Mouse (Mus musculus) frontal cortex, postnatal 25 days (tissue): ENCODE results near the gene Exosc5.

ENCODE experiments used
- DNase-seq, 2 experiments: peaks; one replicate each; pipeline ENCODE4 v3.0.0; 2022; ENCODE audit warnings: low spot score in 2 of 2

Gene Exosc5

DNA sequence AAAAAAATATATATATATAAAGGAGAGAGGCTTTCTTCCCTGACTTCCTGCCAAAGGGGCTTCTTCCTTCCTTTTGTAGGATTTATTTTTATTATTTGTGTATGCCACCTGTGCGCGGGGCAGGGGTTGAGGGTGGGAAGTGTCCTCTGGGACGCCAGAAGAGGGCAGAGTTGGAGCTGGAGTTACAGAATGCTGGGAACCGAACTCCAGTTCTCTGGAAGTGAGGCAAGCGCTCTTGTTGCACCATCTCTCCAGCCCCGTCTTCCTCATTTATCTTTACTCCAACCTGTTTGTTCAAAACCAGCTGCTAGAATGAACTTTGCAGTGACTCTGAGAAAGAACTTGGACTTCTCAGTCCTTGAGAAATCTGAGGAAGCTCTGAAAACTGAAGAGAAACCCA is 21.0 kb downstream of the Exosc5 start:
- DNase-seq = no peak

DNA sequence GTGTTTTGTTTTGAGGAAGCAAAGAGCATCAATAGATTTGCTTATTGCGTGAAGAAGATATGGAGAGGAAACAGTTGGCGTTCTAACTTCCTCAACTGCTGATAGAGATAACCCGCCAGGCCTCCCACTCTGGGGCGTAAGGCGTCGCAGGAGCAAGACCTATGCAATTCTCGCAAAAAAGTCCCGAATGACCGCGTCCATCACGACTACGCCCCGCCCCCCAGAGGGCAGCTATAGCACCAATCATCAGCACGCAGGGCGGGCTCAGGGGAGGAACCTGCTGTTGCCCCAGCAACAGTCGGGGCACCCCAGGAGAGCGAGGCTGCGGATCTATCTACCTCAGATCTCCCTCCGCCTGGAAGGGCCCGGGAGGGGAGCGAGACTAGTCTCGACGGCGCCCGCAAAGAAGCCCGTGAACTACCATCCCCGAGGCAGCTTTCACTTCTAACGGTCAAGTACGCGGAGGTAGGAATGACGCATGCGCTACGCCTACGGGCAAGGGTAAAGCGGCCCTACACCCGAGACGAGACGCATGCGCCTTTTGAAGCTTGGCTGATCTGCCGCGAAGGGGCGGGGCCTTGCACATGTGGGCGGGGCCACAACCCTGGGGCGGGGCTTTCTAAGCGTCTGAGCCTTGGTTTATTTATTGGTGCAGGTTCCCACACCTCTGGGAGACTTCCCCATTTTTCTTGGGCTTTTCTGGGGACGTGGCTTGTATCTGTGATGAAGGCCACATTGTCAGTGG is 21.7 kb downstream of the Exosc5 start, which contains the start of gene B9d2:
Gene B9d2, plus strand, starts transcription at position 267 of the 745 bp plus-strand sequence.
- peak; percentile 93 to 94 for DNase-seq

DNA sequence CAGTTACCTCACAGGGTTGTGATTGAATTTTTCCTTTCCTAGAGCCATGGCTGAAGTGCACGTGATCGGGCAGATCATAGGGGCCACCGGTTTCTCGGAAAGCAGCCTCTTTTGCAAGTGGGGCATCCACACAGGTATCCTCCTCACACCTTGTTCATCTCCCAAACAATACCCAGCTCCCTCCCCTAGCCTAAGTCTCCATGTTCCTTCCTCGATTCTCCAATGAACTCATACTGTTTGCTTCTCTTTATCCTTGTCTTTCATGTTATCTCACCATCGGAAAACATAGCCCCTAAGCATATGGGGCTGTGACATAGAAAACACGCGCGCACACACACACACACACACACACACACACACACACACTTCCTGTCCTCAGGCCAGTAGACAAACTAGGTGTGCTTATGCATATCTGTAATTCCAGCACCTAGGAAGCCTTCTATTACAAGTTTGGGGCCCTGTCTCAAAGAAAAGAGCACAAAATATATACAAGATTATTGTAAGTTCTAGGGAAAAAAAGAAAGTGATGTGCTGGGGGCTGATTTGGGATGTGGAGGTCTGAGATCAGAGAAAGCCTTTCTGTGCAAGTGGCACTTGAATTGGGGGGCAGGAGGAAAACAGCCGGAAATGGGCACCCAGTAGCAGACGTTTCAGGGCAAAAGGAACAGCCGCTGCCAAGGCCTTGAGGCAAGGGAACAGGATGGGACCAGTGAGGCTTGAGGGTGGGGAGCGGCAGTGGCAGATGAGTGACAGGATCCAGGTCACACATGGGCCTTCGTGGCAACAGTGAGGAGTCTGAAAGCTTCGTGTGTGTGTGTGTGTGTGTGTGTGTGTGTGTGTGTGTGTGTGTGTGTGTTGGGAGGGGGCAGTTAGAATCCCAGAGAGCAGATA is 22.6 kb downstream of the Exosc5 start:
- no peak for DNase-seq

DNA sequence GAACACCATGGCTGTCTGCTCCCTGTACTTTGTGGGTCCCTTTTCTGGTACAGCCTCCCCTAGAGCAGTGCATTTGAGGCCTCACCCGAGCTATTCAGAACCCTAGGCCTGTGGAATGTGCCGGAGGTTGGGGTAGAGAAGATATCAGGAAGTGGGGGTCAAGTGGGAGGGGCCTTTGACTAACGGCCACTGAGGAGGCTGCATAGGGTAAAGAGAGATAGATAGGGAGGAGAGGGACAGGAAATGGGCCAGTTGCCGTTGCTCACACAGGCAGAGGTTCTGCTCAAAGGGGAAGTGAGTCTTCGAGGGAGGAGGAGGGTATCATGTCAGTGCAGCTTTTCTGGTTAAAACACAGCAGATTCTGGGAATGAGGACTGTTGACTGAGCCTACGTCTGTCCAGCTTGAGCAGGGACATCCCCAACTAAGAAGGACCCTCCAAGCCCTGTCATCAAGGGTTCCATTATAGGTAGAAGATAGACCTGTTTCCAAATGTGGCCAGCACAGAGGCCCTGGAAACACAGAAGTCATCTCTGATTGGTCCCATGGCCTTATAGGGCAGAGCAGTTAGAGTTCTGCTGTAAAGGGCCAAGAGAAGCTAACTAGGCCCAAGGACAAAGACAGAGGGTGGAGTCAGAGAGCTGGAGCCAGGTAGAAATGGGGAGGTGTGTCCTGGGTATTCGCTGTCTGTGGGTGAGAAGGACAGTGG is 24.7 kb downstream of the Exosc5 start:
- DNase-seq = no peak

DNA sequence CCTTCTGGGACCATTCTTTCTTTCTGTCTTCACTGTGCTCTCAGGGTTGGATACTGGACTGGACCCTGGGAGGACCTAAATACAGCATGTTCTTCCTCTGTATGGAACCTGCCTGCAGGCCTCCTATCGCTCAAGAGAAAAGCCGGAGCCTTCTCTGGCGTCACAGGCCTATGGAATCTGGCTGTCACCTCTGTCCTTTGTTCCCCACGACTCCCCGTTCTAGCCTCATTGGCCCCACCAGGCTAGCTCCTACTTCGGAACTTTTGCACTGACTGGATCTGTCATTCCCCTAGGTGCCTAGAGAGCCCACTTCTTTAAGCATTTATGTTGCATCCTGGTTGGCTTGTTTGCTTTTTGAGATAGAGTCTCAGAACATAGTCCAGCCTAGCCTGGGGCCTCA is 25.7 kb downstream of the Exosc5 start:
- DNase-seq = no peak

DNA sequence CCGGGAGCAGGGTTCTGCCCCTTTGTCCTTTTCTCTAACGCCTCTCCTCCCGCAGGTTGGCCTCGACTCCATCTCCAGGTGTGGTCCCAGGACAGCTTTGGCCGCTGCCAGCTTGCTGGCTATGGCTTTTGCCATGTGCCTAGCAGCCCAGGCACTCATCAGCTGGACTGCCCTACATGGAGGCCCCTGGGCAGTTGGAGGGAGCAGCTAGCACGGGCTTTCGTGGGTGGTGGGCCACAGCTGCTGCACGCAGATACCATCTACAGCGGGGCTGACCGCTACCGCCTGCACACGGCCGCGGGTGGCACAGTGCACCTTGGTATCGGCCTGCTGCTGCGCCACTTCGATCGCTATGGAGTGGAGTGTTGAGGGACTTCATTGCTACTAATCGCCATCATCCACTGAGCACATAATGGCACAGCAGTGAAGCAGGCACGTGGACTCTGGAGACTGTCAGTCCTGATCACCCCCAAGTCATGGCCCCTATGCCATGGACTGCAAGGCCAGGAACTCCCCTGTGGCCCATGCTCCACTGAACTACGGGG is 27.0 kb downstream of the Exosc5 start:
- no peak for DNase-seq

DNA sequence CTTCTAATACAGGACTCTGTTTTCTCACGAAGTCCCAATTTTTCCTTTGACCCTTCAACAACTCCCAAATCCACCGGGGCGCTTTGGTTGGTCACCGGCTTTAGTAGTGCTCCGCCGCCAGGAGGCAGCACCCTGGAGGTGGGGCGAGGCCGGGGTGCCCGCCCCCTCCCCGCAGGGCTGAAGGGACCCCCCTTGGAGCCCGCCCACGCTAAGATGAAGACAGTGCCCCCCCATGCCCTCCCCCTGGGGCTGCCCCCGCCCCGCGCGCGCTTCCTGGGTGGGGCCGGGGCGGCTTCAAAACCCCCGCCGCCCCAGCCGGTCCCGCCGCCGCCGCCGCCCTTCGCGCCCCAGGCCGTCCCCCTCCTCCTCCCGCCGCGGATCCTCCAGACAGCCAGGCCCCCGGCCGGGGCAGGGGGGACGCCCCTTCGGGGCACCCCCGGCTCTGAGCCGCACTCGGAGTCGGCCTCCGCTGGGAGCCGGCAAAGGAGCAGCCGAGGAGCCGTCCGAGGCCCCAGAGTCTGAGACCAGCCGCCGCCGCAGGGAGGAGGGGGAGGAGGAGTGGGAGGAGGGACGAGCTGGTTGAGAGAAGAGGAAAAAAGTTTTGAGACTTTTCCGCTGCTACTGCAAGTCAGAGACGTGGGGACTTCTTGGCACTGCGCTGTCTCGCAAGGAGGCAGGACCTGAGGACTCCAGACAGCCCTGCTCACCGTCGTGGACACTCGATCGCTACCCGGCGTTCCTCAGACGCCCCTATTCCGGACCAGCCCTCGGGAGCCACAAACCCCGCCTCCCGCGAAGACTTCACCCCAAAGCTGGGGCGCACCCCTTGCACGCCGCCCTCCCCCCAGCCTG is 27.9 kb downstream of the Exosc5 start, which contains the start of gene Tgfb1:
Gene Tgfb1, plus strand, starts transcription at position 323 of the 852 bp plus-strand sequence.
- DNase-seq = no peak

DNA sequence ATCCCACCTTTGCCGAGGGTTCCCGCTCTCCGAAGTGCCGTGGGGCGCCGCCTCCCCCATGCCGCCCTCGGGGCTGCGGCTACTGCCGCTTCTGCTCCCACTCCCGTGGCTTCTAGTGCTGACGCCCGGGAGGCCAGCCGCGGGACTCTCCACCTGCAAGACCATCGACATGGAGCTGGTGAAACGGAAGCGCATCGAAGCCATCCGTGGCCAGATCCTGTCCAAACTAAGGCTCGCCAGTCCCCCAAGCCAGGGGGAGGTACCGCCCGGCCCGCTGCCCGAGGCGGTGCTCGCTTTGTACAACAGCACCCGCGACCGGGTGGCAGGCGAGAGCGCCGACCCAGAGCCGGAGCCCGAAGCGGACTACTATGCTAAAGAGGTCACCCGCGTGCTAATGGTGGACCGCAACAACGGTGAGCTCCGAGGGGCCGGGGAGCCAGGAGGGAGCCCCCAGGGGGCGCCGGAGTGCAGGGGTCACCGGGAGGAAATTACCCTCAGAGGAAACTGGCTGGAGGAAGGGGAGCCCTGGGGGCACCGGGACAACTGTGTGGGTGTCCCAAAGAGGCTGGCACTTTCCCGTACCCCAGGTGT is 28.9 kb downstream of the Exosc5 start:
- no peak for DNase-seq

DNA sequence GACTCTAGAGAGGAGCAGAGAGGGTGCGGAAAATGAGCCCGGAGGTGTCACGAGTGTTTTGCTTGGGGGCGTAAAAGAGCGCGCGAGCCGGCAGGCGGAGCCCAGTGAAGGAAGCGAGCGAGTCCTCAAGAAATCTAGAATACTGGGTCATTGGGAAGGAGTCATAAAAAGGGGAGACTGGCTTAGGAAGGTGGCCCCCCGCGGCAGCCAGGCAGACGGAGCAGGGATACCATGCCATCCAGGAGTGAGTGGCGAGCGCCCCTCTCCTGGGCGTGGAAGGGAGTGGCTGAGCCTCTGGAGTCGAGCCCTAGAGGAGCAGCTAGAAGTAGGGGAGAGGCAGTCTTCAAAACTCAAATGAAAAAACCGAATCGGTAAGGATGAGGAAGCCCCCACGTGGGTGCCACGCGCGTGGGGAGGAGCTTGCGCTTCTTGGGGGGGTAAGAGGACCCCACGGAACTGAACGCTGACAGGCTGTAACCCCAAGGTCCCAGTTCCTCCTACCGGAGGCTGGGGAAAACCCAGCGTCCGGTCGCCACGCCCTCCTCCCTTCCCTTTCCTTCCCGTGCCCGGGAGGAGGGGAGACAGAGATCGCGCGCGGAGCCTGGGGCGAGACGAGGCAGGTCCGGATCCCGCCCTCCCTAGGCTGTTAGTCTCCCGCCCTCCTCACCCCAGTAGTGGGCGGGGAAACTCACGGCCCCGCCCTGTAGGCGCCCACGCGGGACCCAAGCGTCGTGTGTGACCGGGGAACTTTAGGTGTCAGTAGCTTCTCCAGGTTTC is 30.0 kb downstream of the Exosc5 start:
- no peak for DNase-seq

DNA sequence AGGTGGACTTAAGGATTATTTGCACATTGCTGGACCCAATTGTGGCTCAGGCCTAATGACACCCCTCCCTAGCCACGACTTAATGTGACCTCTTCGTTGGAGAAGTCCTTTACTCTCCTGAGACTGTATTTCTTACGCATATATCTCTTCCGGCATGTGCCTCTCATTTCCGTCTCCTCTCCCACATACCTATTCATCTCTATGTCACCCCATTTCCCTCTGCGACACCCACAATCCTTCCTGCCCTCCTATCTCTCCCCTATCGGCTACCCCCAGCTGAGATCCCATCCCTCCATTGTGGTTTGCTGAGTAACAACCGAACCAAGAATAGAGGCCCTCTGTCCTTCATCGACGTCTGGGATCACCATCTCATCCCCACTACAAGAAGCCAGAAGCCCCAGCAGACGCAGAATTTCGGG is 30.6 kb downstream of the Exosc5 start:
- no peak for DNase-seq

DNA sequence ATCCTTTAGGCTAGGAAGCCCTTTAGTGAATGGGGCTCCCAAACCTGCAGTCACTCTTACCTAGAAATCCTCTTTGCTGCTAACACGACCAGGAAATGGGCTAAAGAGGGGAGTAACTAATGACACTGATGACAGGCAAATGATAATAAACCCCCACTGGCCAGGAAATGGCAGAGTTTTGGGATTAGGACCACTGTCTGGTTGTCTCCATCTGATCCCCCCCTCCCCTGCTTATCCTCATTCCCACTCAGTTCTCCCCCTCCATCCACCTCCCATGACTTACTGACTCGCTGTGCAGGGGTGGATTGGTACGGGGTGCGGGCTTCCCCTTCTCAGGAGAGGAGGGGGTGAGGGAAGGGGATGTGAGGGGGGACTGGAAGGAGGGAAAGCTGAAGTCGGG is 31.1 kb downstream of the Exosc5 start:
- no peak for DNase-seq

DNA sequence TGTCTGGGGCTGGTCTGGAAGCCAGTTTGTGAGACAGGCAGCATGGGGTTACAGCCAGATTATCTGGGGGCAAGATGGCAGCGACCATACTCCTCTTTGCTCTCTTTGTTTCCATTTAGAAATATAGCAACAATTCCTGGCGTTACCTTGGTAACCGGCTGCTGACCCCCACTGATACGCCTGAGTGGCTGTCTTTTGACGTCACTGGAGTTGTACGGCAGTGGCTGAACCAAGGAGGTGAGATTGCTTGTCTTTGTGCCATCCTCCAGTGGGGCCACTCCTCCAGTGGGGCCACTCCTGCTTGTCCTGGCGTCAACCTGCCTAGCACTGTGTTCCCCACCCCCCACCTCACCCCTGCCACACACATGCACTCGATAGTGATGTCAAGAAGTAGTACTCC is 35.1 kb downstream of the Exosc5 start:
- DNase-seq = no peak

DNA sequence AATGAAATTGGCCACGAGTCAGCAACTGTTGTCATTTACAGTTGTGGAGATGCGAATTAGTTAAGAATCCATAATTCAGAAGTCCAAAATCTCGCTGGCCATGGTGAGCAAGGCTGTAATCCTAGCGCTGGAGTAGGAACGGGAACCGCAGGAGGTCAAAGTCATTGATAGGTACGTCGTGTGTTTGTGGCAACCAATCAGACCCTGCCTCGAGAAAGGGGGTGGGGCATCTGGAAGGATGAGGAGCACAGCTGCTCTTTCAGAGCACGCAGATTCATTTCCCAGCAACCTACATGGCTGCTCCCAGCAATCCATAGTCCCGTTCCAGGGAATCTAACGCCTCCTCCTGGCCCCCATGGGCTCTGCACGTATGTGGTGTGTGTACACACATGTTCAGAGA is 40.9 kb downstream of the Exosc5 start:
- no peak for DNase-seq

DNA sequence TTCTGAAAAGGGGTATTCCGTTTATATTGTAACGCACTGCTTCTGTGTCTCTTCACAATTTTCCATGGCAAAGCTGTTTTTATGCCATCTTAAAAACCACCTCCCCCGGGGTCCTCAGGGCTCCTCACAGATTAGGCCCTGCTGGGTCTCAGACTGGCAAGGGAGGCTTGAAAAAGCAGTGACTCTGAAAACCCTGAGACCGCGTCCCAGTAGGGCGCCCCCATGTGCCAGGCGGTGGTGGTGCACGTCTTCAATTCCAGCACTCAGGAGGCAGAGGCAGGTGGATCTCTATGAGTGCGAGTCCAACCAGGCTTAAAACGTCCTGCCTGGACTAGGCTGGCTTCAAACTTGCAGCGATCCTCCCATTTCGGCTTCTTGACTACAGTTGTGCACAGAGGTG is 41.8 kb downstream of the Exosc5 start:
- DNase-seq = no peak

DNA sequence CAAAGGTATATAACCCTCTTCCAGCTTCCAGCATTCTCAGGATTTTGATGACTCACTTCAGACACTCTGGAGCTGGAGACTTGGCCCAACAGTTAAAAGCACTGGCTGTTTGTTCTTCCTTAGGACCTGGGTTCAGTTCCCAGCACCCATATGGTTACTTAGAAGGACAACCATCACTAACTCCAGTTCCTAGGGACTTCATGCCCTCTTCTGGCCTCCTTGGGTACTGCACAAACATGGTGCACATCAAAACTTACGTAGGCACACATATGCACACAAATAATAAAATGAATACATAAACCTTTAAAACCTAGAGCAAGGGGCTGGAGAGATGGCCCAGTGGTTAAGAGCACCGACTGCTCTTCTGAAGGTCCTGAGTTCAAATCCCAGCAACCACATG is 43.4 kb downstream of the Exosc5 start:
- no peak for DNase-seq

DNA sequence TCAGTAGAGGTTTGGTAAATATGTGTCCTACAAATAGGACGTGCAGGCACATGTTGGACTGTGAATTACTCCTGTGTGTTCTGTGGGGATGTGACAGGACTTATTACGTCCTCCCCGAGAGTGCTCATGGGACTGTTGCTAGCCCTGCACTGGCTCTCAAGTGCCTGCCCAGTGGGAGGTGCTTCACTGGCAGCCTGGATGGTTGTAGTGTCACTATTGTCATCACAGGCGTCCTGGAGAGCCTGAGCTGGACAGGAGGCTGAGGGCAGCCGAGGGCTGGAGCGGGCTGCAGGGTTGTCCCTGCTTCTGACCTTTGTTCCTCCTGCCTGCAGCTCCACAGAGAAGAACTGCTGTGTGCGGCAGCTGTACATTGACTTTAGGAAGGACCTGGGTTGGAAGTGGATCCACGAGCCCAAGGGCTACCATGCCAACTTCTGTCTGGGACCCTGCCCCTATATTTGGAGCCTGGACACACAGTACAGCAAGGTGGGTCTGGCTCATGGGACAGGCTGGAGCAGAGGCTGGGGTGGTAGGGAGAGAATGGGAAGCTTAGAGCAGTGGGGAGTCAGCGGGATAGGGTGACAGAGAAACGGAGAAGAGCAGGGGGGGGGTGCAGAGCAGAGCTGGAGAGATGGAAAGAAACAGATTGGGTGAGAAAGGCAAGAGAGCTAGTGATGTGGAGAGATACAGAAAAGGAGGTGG is 45.0 kb downstream of the Exosc5 start:
- DNase-seq = no peak

DNA sequence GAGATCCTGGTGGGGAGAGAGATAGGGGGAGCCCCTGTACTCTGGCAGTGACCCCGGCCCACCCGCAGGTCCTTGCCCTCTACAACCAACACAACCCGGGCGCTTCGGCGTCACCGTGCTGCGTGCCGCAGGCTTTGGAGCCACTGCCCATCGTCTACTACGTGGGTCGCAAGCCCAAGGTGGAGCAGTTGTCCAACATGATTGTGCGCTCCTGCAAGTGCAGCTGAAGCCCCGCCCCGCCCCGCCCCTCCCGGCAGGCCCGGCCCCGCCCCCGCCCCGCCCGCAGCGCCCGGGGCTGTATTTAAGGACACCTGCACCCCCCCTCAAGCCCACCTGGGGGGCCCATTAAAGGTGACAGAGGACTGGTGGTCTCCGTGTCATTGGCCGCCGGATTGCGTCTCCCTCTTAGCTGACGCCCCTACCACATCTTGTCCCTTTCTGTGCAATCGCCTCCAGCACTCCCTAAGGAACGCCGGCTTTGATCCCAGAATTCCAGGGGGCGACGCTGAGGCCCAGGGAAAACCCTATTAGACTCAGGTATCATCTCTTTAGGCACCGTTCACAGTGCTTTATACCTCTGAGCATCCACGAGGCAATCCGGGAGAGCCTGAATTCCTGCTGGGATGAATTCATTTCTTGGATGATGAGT is 45.9 kb downstream of the Exosc5 start:
- DNase-seq = no peak

DNA sequence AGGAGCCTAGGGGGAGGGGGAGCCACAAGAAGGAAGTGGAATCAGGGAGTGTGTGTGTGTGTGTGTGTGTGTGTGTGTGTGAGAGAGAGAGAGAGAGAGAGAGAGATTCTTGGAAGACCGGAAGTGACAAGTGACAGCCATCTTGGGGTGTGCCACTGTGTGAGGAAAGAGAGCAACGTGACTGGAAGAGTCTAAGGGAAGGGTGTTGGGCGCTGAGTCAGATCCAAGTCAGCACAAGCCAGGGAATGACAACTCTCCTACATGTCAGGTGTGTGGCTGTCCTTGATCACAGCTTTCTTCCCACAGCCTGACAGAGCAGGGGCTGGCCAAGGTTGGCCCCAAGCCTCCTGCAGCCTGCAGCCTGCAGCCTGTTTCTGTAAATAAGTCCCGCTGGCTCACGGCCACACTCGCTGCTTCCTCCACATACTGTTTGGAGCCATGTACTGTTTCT is 46.9 kb downstream of the Exosc5 start:
- no peak for DNase-seq
